Mouse (Mus musculus) MEL (cell line): ENCODE results near the gene Ptpro.

Source experiments
- CHD1 ChIP-seq: IDR thresholded peaks from 2 replicates; pipeline ENCODE4 v1.6.1; 2012; ENCODE audit warnings: low read depth, mild to moderate bottlenecking, inconsistent platforms, low read length, improper control_type of control experiment
- CTCF ChIP-seq, 3 experiments: IDR thresholded peaks in 2 of 3; conservative IDR thresholded peaks in 1 of 3; 2 replicates each; pipeline ENCODE4 v1.5.1; 2011 to 2012; ENCODE audit warnings: low read length in 3 of 3, low read depth in 2 of 3, mild to moderate bottlenecking in 2 of 3, improper control_type of control experiment in 1 of 3, inconsistent platforms in 1 of 3, mixed read lengths in 1 of 3, moderate library complexity in 1 of 3; ENCODE audit not compliant: control insufficient read depth in 1 of 3, insufficient read depth in 1 of 3, poor library complexity in 1 of 3, severe bottlenecking in 1 of 3
- E2F4 ChIP-seq: IDR thresholded peaks from 2 replicates; pipeline ENCODE4 v1.6.1; 2011; ENCODE audit warnings: low read depth, low read length, improper control_type of control experiment, borderline replicate concordance
- ELF1 ChIP-seq: IDR thresholded peaks from 2 replicates; pipeline ENCODE4 v1.6.1; 2014; ENCODE audit warnings: low read depth, mild to moderate bottlenecking, inconsistent platforms, low read length, improper control_type of control experiment, moderate library complexity
- EP300 ChIP-seq, 2 experiments: IDR thresholded peaks; 2 replicates each; pipeline ENCODE4 v1.6.1; 2011; ENCODE audit warnings: improper control_type of control experiment in 2 of 2, low read length in 2 of 2, low read depth in 1 of 2, mild to moderate bottlenecking in 1 of 2
- GATA1 ChIP-seq: IDR thresholded peaks from 2 replicates; pipeline ENCODE4 v1.6.1; 2011; ENCODE audit warnings: low read depth, low read length, improper control_type of control experiment
- MAFK ChIP-seq: IDR thresholded peaks from 2 replicates; pipeline ENCODE4 v1.6.1; 2011; ENCODE audit warnings: low read depth, mild to moderate bottlenecking, low read length, improper control_type of control experiment, borderline replicate concordance
- MAX ChIP-seq: IDR thresholded peaks from 2 replicates; pipeline ENCODE4 v1.6.1; 2011; ENCODE audit warnings: low read length, improper control_type of control experiment
- POLR2A ChIP-seq, 2 experiments: IDR thresholded peaks; 2 replicates each; pipeline ENCODE4 v1.6.1; 2011 to 2012; ENCODE audit warnings: low read length in 2 of 2, mild to moderate bottlenecking in 2 of 2, control low read depth in 1 of 2, improper control_type of control experiment in 1 of 2, low read depth in 1 of 2, moderate library complexity in 1 of 2; ENCODE audit not compliant: control insufficient read depth in 1 of 2, insufficient read depth in 1 of 2, poor library complexity in 1 of 2
- TAL1 ChIP-seq: IDR thresholded peaks from 2 replicates; pipeline ENCODE4 v1.6.1; 2012; ENCODE audit warnings: mild to moderate bottlenecking, inconsistent platforms, low read length, moderate library complexity, mixed read lengths
- TBP ChIP-seq: IDR thresholded peaks from 2 replicates; pipeline ENCODE4 v1.8.0; 2011; ENCODE audit warnings: low read depth, low read length, improper control_type of control experiment
- USF1 ChIP-seq: IDR thresholded peaks from 2 replicates; pipeline ENCODE4 v1.6.1; 2014; ENCODE audit warnings: low read depth, mild to moderate bottlenecking, inconsistent platforms, low read length, improper control_type of control experiment, moderate library complexity

- TF ChIP-seq ELF1 (no peak), USF1 (no peak), CTCF (IDR thresholded peaks at IDR 0.05 in 2 of 3, conservative IDR thresholded peaks at IDR 0.05 in 1 of 3; ENCODE audit: control insufficient read depth in 1 of 3, insufficient read depth in 1 of 3, low read depth in 2 of 3, low read length in 3 of 3, poor library complexity in 1 of 3, severe bottlenecking in 1 of 3) (no peak), POLR2A (IDR thresholded peaks at IDR 0.05; ENCODE audit: control insufficient read depth in 1 of 2, insufficient read depth in 1 of 2, low read depth in 1 of 2, low read length in 2 of 2, poor library complexity in 1 of 2) (no peak), GATA1 (no peak), EP300 (IDR thresholded peaks at IDR 0.05; ENCODE audit: low read depth in 1 of 2, low read length in 2 of 2) (no peak), CHD1 (no peak), TAL1 (no peak), E2F4 (no peak), MAX (no peak), MAFK (no peak), TBP (no peak)
Measured at GRCm38 (mm10) chr6:137318242-137318861, 66.2 kb downstream of the Ptpro start.
